Mouse (Mus musculus) forelimb bud, embryonic 11.5 days (tissue): ENCODE results near the gene Purb.
A peak's percentile ranks its signal among the peaks of the same experiment; 100 is the strongest.

ENCODE experiments used
- DNase-seq: peaks from one replicate; pipeline ENCODE4 v3.0.0-alpha.2; 2012; ENCODE audit warnings: low read depth, low spot score

The Purb gene

DNA sequence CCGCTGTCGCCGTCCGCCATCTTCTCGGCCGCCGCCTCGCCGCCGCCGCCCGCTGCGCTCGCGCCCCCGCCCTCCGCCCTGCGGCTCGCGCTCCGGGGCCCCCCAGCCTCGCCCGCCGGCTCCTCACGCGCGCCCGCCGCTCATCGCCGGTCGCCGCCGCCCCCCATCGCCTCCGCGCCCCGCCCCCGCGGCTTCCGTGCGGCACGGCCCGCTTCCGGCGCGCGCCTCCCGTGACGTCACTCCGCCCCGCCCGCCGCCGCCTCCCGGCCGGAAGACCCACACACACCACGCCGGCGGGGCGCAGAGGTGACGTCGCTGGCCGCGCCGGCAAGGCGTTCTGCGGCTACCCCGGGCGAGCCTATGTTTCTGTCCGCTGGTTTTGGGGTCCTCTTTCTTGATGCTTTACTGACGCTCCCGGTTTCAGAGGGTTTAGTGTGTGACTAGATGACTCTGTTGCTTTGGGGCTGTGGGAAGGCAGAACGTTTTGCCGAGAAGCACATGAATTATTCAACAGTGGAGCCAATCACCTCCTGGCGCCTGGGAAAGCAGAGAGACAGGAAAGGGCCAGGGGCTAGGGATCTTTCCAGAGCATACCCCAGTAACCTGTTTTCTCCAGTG, at the start of gene Purb:
Gene Purb (minus strand): TSS at position 51 of the 618 bp plus-strand sequence.
- DNase-seq: peak; percentile 69

GRCm38 (mm10) chr11:6525241-6525640, 49.5 kb upstream of the Purb start:
- DNase-seq: no peak

DNA sequence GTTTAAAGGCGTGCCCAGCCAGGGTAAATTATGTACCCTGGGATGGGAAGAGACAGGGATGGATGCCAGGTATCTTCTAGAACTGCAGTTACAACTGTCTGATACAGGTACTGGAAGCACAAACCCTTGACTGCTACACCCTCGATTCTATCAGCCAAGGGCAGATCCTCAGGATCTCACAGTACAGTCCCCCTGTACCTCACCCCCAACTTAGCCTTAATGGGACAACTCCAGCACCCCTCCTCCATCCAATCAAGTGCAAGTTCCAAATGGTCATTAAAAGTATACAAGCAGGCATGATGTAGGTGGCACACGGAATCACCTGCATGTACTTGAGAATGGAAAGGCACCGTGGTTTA, 49.1 kb upstream of the Purb start:
- DNase-seq: no peak

- no peak for DNase-seq
Measured at GRCm38 (mm10) chr11:6524165-6524879, 48.6 kb upstream of the Purb start.

DNA sequence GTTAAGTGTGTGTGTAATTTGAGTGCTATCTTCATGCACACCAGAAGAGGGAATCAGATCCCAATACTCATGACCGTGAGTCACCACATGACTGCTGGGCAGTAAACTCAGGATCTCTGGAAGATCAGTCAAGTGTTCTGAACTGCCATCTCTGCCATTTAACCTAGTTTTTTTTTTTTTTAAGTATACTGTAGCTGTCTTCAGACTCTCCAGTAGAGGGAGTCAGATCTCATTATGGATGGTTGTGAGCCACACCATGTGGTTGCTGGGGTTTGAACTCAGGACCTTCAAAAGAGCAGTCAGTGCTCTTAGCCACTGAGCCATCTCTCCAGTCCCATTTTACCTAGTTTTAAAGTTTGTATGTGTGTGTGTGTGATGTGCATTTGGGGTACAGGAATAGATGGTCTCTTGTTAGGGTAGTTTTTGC, 48.0 kb upstream of the Purb start:
- no peak for DNase-seq

GRCm38 (mm10) chr11:6522782-6523525, 47.2 kb upstream of the Purb start:
- DNase-seq: no peak

DNA sequence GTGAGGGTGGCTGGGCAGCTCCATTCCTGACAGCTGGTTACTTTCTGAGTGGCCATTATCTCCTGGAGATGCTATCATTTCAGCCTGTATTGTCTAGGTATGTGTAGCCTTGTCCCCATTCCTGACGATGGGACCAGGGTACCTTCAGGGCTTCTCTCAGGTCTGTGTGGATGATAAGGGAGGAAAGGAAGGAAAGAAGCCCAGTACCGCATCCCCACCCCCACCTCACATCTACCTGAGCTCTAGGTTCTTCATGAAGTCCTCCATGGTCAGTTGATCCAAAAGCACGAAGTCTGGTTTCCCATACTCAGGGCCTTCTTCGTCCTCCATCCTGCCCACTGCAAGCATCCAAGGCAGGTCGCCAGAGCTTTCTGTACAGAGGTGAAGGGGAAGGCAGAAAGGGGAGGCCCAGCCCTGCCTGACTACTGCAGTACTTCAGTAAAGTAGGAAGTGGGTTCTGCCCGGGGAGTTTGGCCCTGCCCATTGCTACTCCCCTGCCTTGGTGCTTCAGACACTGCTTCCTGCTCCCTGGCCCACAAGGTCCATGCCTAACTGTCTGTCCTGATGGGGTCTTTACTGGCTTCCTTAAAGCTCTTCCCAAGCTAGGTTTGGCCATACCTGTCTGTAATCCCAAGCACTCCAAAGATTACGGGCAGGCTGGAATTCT, 44.9 kb upstream of the Purb start, which contains the start of gene Myo1g:
Gene Myo1g (minus strand): TSS at position 459 of the 667 bp plus-strand sequence.
- DNase-seq: no peak

DNA sequence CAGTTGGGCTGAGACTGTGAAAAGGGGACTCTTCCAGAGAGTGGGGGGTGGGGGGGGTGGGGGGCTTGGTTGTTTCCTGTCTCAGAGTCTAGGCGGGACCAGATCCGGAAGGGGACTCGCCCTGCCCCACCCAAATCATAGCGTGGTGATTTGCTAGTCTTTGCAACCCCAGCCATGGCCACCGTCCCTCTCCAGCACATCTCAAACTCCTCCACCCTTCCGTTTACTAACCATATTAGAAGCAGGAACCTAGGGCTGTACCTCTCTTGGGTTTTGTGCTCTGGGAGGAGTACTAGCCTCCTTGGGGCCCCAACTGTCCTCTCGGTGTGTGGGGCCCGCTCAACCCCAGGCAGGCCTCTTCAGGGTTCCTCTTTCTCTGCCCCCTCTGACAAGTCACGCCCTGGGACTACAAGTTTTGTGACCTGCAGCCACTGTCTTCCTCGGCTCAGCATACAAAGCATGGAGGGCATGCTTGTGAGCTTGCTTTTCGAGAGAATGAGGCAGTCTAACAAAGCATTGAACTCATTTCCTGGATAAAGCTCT, 43.8 kb upstream of the Purb start:
- no peak for DNase-seq

DNA sequence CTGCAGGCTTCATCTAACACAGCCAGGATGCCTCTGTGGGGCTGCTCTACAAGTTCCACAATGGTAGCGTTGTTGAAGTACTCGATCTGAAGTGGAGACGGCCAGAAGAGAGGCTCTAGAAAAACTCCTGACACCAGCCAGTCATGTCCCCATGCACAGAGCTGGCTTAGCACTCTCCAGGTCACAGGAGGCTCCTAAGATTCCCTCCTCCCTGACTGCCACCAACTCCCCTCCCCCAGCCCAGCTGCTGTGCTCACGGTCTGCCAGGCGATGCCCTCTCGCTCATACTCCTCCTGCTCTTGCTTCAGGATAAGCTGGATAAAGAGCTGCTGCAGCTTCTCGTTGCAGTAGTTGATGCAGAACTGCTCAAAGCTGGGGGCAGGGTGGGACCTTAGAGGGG, 39.1 kb upstream of the Purb start:
- DNase-seq: no peak

DNA sequence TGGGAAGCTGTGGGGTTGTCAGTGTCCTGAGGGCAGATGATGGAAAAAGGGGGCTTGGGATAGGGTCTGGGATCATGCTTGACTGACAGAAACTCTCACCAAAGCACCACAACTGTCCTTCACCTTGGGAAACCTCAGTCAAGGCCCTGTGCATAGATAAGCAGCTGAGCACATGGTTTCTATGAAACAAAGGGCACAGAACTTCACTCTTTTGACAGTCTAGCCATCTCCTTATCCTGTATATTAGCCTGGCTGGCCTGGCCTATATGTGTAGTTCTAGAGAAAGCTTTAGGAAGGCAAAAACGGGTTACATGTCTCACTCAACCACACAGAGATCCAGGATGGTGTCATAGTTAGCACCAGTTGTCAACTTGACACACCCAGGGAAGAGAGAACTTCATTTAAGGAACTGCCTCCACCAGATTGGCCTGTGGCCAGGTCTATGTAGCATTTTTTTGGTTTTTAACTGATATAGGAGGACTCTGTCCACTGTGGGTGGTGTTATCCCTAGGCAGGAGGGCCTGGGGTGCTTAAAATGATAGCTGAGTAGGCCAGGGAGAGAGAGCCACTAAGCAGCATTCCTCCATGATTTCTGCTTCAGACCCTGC, 32.7 kb upstream of the Purb start:
- DNase-seq: no peak

DNA sequence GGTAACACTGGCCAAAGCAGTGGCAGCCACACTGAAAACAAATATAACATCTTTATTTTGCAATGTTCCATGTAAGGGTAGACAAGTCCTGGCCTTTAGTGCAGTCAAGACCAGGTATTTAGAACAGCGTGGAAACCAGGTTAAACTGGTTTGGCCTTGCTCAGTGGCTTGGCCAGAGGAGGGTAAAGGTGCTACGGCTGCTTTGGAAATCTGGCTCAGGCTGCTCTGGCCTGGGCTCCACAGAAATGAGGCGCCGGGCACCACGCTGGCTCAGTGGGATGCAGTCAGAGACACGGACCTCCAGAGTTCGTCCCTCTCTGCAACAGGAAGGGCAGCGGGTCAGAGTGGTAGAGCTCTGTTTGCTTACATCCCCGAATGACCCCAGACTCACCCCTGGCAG, 30.8 kb upstream of the Purb start:
- DNase-seq: no peak

DNA sequence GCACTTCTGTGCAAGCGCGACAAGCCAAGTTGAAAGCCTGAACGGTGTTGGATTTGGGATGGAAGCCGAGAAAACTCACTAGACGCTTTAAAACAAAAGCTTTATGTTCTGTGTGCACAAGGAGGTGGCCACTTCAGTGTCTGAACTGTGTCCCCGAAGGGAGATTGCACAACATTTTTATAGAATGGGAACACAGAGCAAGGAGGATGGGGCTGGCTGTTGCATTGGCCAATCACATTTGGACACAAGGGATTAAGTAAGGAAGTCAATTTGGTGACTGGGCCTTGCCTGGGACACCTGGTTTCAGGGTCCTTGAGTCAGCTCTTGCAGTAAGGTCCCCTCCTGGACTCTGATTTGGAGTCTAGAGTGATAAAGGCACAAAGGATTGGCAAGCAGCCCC, 29.0 kb upstream of the Purb start:
- no peak for DNase-seq

GRCm38 (mm10) chr11:6504226-6504625, 28.5 kb upstream of the Purb start:
- DNase-seq: no peak

DNA sequence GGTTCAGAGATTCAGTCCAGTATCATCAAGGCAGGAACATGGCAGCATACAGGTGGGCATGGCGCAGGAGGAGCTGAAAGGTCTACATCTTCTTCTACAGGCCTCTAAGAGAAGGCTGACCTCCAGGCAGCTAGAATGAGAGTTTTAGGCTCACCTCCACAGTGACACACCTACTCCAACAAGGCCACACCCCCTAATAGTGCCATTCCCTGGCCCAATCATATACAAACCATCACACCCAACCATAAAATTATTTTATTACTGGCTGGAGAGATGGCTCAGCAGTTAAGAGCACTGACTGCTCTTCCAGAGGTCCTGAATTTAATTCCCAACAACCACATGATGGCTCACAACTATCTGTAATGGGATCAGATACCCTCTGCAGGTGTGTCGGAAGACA, 26.8 kb upstream of the Purb start:
- DNase-seq: no peak

- no peak for DNase-seq
Measured at GRCm38 (mm10) chr11:6497311-6497948, 21.7 kb upstream of the Purb start.

DNA sequence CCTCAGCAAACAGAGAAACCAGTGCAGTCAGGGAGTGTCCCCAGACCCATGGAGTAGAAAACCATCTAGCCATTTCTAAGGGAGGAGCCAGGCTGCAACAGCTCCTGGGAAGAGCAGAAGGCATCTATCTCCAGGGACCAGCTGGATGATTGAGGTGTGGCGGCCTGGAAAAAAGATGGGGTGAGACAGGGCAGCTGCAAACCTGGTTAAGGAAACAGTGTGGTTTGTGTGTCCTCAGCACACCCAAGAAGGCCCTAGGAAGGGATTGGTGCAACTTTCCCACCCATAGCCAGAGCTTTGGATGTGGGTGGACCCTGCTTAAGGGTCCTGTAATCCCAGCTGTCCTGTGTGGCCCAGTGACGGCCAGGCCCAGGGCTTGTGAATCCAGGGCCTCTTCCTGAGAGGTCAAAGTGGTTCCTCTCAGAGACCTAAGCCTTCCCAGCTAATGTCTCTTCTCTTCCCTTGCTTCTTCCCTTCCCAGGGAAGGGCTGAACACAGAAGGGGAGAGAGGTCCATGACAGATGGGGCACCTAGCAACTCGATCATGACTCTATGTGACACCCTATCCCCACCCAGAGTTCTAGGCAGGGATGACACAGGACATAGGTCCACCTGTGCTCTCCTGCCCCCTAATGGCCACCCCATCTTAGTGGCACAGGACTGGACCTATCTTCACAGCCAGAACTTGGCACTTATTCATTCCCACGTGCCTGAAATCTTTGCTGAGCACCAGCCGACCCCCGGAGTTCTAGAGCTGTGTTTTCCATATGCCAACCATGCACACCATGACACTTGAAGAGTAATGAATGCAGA, 14.2 kb upstream of the Purb start:
- no peak for DNase-seq

- no peak for DNase-seq
Measured at GRCm38 (mm10) chr11:6489257-6489656, 13.5 kb upstream of the Purb start.

- DNase-seq: no peak
Measured at GRCm38 (mm10) chr11:6488041-6488684, 12.4 kb upstream of the Purb start.

DNA sequence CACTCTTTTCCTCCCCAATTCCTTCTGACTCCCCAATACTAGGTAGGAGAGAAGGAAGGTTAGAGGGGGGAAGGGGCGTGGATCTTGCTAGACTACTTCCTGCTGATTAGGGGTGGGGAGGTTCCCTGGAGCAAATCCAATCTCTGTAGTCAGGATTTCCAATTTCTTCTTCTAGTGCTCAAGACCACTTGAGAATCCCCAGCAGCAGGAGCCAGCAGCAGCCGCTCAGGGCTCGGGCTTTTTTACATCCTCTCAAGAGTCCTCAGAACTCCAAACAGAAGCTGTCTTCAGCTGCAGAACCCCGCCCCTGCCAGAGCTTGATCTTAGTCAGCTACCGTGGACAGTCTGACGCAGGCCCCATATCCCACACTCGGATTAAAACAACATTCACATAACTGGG, 11.8 kb upstream of the Purb start:
- no peak for DNase-seq

- DNase-seq: no peak
Measured at GRCm38 (mm10) chr11:6486916-6487315, 11.2 kb upstream of the Purb start.
